Mouse (Mus musculus) Muller cell, postnatal 12 days (primary cell): ENCODE measurements around the gene Armc9.

Experiments used
- DNase-seq: peaks from one replicate; pipeline ENCODE4 v3.0.0-alpha.2; 2015; ENCODE audit errors: inconsistent ontology term

Gene Armc9

DNA sequence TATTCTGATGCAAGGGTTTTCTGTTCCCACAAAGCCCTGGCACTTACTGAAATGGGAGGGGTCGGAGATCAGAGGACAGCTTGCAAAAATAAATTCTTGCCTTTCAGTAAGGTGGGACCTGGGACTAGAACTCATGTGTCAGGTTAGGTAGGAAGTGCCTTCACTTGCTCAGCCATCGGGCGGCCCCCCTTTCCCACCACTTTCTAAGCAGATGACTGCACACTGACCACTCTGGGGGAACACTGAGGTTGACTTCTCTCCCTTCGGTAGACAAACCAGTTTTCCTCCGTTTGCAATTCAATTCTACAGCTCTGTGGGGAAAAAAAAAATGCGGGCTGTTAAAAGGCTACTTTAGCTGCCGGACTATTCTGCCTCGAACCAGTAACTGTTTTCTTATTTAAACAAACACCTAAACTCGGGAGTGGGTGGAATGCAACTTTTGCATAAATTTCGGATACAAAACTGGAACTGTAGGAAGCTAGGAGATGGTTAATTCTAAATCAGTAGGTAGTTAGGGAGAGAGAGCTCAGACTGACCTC lies 157.0 kb downstream of the Armc9 start:
- no peak for DNase-seq

DNA sequence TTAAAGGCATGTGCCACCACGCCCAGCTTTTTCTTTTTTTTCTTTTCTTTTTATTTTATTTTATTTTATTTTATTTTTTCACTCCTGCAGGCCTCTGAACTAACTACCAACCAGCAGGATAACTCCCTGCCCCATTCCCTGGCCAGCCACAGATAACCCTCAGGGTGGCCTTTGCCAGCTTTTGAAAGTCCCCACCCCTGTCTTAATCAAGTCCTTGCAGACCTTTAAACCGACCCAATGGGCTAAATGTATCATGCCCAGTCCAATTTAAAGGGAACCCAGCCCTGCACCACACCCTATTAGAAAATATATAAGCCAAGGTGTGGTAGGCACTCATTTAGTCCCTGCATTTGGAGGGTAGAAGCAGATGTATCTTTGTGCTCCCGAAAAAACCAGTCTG lies 157.7 kb downstream of the Armc9 start:
- no peak for DNase-seq

DNA sequence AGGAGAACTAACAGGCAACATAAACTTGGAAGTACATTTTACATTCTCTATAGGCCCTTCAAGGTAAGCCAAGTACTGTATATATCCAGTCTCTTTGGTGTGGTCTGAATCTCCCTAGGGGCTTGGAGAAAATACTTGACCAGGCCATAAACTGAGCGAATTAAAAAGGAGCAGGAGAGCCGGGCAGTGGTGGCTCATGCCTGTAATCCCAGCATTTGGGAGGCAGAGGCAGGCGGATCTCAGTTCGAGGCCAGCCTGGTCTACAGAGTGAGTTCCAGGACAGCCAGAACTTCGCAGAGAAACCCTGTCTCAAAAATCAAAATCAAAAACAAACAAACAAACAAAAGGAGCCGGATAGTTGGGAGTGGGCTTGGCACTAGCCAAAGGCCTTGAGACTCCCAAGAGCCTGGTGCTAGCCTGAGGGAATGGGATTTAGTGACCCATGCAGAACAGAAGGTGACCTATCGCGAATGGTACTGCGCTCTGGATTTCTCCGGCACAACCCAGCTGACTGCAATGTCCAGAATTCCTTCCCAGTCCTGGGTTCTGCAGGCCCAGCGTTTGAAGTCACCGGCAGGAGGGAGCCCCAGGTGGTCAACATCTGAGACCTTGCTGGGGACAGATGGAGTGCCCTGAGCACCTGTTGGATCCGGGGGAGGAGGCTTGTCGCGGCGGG lies 158.7 kb downstream of the Armc9 start:
- DNase-seq, result no peak

DNA sequence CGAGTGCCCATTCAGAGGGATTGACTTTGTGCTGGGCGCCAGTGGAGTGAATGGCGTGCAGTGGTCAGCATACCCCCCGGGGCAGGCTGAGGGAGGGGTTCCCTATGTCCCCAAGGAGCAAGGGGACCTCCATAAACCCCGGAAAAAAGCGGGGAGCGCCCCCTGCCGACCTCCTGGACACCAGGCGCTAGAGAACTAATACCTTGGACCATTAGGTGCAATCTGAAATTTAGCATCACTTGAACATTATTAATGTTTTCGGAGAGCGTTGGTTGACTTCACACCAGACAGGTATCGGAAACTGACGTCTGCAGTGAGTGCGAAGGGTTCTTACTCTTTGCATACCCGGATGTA lies 159.2 kb downstream of the Armc9 start:
- DNase-seq, result no peak

DNA sequence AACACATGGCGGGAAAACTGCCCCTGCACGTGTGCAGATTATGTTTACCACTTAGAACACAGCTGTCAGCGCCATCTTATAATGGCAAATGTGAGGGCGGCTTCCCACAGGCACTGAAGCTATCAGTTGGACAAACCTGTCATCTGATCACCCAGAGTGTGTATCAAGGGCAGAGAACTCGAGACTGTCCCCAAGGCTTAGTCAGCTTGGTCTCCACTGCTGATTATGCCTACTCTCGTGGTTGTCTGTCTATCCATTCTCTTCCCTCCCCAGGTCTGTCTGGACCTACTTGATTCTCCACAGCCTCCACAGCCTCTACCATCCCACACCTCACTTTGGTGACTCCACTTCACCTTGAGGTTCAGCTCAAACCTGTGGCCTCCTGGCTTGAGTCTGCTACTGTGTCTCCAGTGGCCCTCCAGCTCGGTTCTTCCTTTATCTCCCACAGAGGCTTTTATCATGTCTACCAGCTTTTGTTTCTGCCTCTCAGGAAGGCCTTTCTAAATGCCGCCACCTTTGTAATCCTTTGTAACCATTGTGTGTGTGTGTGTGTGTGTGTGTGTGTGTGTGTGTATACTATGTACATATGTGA lies 166.3 kb downstream of the Armc9 start:
- DNase-seq, result no peak
